Mouse (Mus musculus) liver, embryonic 14.5 days (tissue): Measurements from ENCODE around the gene Srgap1.

Experiments
- CTCF ChIP-seq: IDR thresholded peaks from 2 replicates; pipeline ENCODE4 v1.5.1; 2016; ENCODE audit warnings: antibody characterized with exemption, low read depth, control low read depth
- EP300 ChIP-seq: IDR thresholded peaks from 2 replicates; pipeline ENCODE4 v1.6.1; 2016; ENCODE audit warnings: antibody characterized with exemption, low read depth

- TF ChIP-seq CTCF (no peak), EP300 (no peak)
Observed at GRCm38 (mm10) chr10:121983993-121984610, 63.0 kb downstream of the Srgap1 start.
